Mouse (Mus musculus): ENCODE results near the gene Micu1.
A peak's percentile ranks its signal among the peaks of the same experiment; 100 is the strongest.

The Micu1 gene

DNA sequence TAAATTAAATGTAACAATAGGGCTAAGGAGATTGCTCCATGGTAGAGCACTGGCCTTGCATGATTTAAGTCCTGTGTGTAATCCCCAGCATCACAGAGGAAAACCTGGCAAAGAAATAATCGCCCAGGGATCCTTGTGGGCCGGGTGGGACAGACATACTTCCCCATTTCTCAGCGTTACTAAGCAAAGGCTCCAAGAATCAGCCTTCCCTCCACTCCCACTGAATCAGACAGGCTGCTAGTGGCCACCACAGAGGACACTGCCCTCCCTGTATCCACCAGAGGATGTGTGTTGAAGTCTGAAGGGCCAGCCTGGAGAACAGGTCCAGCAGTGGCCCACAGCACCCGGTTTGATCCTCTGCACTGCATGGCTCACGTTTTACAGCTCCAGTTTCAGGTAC is 185.2 kb downstream of the Micu1 start:
- DNase-seq, result no peak

DNA sequence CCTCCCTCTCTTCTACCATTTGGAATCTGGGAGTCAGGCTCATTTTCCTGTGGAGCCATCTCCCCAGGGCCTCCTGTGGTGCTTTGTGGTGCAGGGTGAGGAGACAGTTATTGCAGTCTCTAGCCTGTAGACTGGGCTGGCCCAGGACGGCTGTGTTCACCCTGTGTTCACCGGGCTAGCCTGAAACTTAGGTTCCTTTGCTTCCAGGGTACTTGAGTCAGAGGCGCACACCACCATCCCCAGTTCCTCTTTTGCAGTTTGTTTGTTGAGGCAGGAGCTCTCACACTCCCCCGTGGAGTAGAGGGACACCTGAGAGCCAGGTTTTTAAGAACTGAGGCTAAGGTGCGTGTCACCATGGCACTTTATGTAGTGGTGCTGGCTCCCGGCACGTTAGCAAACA is 187.1 kb downstream of the Micu1 start:
- no peak for DNase-seq

- DNase-seq, result no peak
Observed at GRCm38 (mm10) chr10:59889953-59890751, 187.9 kb downstream of the Micu1 start.

GRCm38 (mm10) chr10:59892977-59893376 is 190.7 kb downstream of the Micu1 start:
- DNase-seq, result peak; percentile 78

DNA sequence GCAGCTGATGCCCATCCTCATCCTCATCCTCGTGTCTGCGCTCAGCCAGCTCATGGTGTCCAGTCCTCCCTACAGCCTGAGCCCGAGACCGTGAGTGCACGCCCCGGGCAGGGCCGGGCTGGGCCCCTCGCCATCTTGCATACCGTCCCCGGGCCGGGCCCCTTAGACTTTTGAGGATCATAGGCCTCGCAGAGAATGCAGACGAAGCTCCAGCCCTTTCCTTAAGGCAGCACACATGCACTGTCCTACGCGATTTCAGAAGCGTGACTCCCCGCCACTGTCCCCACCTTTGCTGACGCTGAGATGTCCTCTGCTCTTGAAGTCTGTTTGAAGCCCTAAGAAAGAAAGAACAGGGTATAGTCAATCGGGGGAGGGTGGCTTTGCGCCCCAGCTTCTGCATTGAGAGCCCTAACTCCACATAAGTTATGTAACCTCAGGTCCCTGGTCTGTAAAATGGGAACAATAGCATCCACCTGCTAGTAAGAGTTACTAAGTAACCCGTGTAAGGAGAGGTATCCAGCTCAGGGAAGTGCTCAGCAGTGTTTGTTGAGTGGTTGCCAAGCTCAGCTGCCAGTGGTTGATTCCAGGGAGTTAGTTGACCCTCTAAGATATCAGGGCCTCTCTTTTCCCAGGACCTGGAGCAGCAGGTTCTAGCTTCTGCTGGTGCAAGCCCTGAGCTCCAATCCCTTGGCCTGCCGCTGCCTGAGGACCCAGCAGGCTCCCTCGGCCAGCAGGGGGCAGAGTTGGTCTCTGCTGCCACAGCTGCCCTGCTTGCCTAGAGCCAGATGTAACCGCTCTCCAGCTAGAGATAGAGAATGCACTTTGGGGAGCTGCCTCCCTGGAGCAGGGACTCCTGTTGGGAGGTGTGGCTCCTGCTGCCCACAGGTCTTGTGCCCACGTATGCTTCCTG is 192.2 kb downstream of the Micu1 start:
- peak; percentile 65 to 72 for DNase-seq

DNA sequence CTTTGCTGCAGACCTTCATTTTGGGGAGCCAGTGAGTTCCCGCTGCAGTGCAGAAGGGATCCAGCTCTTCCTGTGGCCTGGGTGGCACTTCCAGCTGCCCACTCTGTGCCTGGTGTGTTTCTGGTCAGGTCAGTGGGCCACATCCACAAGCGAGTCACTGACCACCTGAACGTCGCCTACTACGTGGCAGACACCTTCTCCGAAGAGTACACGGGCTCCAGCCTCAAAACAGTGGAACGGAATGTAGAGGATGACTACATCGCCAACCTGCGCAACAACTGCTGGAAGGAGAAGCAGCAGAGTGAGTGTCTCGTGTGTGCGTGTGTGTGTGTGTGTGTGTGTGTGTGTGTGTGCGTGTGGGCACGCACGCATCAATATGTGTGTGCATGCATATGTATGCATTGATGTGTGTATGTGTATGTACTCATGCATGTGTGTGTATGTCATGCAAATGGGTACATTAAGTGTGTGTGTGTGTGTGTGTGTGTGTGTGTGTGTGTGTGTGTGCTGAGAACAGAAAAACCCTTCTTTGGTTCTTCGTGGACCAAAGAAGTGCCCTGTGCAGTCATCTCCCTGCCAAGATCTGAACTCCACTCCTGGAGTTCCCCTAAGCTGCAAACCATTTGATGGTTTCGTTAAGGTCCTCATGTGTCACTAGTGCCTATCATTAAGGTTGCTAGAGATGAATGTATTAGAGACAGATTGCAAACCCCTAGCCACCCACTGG is 193.3 kb downstream of the Micu1 start:
- DNase-seq, result no peak

GRCm38 (mm10) chr10:59896211-59896610 is 193.9 kb downstream of the Micu1 start:
- DNase-seq, result no peak

GRCm38 (mm10) chr10:59896911-59897331 is 194.6 kb downstream of the Micu1 start:
- DNase-seq, result no peak

- no peak for DNase-seq
Observed at GRCm38 (mm10) chr10:59897511-59897910, 195.2 kb downstream of the Micu1 start.

DNA sequence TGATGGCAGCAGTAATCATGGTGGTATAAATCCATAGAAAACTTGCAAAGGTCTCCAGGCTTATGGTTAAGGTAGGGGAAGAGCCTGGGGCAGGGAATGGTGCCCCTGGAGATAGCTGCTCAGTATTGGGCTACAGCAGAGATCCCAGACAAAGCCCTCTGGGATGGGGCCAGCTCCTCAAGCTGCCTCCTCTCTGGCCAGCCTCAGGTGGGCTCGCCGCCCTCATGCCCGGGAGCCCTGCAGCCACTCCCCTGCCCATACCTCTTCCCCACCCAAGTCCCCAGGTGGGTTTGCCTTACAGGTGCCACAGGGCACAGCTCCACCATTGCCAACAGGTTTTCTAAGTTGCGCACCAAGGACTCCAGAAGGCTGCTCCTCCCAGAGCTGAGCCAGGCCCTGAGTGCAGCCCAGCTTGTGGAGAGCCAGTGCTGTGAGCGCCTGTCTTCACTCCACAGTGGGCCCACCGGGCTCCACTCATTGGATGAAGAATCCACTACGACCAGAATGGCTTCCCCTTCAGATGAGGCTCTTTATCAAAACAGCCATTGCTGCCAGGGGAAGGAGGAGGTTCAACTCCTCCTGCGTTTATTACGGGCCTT is 196.0 kb downstream of the Micu1 start:
- no peak for DNase-seq

DNA sequence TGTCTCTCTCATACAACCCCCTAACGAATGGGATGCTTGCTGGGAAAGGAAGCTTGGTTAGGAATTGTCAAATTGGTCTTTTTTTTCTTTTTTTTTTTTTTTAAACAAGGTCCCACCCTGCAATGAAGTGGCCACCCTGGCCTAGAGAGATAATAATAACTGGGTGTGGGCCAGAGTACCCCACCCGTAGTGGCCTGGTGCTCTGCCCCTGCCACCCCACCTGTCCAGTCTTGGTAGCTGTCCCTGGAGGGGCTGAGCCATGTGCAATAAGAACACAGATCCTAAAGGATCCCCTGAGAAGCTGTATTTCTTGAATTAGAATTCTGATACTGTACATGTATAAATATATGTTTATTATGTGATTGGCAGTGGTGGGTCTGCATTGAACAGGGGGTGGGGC is 196.7 kb downstream of the Micu1 start:
- no peak for DNase-seq

DNA sequence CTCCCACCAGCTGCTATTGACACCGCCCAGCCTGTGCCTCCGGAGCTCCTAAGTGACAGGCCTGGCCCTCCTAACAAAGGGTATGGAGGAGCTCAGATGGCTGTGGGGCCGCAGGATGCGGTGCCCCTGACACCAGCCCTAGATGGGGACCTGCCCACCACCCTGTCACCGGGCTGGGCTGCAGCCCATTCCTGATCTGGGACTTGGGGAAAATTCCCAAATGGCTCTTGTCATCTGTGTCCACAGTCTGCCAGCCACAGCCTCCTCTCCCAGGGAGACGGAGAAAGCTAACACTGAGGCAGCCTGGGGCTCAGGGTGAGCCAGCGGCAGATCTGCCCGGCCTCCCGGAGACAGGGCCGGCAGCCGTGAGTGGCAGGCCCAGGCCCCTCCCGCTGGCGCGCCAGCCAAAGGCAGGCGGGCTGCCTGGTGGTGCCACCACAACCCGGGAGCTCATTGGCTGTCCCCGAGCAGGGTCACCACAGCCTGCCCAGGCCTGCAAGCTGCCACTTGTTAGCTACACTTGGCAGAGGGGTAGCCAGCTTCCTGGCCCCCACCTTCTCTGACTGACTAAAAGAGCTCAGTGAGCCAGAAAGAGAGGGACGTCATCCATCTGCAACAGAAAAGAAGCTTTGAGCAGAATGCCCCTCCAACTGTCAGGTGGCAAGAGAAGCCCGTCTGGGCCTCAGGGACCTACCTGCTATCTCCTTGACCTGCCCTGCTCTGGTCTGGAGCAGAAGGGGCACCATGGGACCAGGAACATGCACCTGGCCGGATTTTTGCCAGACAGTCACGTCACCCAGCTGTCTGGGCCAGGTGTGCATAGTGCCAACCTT is 197.3 kb downstream of the Micu1 start:
- DNase-seq, result peak; percentile 84 to 89

DNA sequence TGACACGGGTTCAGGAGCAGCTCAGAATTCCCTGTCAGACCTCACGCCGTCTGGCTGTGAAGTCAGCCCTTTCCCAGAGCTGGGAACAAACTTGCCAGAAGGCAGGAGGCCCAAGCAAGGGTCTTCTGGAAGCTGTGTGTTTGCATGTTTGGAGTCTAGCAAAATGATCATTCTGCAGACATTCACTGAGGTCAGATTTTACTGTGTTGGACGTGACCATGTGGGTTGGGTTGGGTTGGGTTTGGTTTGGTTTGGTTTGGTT is 197.8 kb downstream of the Micu1 start:
- DNase-seq, result no peak

DNA sequence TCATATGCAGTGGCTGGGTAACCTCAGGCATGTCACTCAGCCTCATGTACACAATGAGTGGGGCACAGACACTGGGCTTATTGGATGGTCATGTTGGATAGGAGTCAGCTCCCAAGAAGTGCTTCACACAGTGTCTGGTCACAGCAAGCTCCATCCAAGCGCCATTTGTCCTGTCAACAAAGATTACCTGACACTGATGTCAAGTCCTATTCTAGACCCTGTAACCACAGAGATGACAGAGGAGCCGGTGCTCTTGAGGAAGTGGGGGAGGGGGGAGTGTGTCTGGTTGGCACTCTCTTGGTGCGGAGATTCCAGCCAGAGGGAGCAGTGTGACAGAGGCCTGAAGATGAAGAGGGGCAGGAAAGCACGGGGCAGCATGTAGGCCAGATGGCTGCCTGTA is 198.7 kb downstream of the Micu1 start:
- peak in 1 of 2 experiments; percentile 28 for DNase-seq

- DNase-seq, result no peak
Observed at GRCm38 (mm10) chr10:59901463-59901862, 199.2 kb downstream of the Micu1 start.

GRCm38 (mm10) chr10:59901986-59902605 is 199.8 kb downstream of the Micu1 start:
- no peak for DNase-seq

GRCm38 (mm10) chr10:59902606-59902990 is 200.3 kb downstream of the Micu1 start:
- no peak for DNase-seq

- no peak for DNase-seq
Observed at GRCm38 (mm10) chr10:59903170-59903569, 200.9 kb downstream of the Micu1 start.

DNA sequence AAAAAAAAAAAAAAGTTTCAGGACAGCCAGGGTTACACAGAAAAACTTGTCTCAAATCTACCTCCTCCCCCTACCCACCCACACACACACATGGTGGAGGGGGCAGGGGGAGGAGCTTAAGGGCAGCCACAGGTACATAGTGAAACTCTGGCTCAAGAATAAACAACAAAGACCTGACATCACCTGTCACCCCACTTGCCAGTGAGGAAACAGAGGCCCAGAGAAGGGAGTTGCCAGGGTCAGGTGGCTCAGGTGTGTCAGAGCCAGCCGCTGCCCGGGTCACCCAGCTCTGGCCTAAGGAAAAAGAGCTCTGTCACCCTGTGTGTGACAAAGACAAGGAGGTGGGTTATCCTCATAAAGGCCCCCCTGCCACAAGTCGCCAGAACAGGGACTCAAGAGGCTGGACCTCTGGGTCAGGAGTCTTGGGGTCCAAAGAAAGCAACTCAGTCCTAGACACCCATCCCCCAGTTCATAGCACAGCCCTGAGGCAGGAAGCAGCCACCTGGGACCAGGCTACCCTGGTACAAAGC is 204.9 kb downstream of the Micu1 start:
- DNase-seq, result no peak

DNA sequence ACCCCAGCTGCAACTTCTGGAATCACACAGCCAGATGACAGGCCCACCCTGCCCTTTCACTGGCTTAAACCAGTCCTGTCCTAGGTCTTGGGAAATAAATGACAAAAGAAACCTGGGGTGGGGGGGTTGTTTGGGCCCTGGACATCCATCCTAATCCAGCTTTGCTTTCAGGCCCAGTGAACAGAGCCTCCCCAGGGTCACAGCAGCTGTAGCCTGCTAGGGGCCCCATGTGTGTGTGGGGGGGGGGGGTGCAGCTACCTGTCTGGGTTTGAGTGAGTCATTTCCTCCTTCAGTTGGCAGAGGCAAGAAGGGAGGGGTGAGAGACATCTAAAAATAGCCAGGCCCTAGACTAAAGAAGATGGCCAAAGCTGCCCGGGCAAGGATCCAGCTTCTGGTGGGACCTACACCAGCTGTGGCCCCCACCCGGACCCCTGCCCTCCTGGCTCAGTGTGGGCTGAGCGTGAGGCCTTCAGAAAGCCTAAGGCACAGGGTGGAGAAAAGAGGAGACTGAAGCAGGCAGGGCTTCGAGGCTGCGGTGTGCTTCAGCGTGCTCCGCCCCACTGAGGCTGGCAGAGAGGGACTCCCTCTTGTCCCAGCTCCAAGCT is 205.5 kb downstream of the Micu1 start:
- peak in 1 of 2 experiments; percentile 36 for DNase-seq

- DNase-seq, result no peak
Observed at GRCm38 (mm10) chr10:59908776-59909315, 206.6 kb downstream of the Micu1 start.

Data from cerebellum, adult 18-20 months (tissue).